Mouse (Mus musculus): ENCODE measurements around the gene Tmem219.

Gene Tmem219

GRCm38 (mm10) chr7:126861429-126862130 is 61.1 kb downstream of the Tmem219 start, which contains the start of gene Hirip3:
Hirip3 (plus strand) TSS chr7:126861972.
- peak; percentile 91 for DNase-seq

GRCm38 (mm10) chr7:126860987-126861386 is 61.7 kb downstream of the Tmem219 start:
- no peak for DNase-seq

- no peak for DNase-seq
Observed at GRCm38 (mm10) chr7:126856741-126857420, 65.8 kb downstream of the Tmem219 start.

GRCm38 (mm10) chr7:126855641-126856040 is 67.1 kb downstream of the Tmem219 start:
- DNase-seq = no peak

- no peak for DNase-seq
Observed at GRCm38 (mm10) chr7:126853454-126853853, 69.3 kb downstream of the Tmem219 start.

- DNase-seq = no peak
Observed at GRCm38 (mm10) chr7:126851192-126851591, 71.5 kb downstream of the Tmem219 start.

GRCm38 (mm10) chr7:126850161-126850560 is 72.6 kb downstream of the Tmem219 start:
- DNase-seq = no peak

GRCm38 (mm10) chr7:126848794-126849193 is 73.9 kb downstream of the Tmem219 start:
- no peak for DNase-seq

- DNase-seq = no peak
Observed at GRCm38 (mm10) chr7:126847421-126848398, 75.0 kb downstream of the Tmem219 start.

- no peak for DNase-seq
Observed at GRCm38 (mm10) chr7:126847116-126847420, 75.6 kb downstream of the Tmem219 start, which contains the start of gene Doc2a. Doc2a (plus strand) TSS chr7:126847416.

GRCm38 (mm10) chr7:126845516-126845915 is 77.2 kb downstream of the Tmem219 start:
- DNase-seq = no peak

GRCm38 (mm10) chr7:126843276-126843675 is 79.4 kb downstream of the Tmem219 start:
- DNase-seq = no peak
